Mouse (Mus musculus) ES-Bruce4 (cell line): Measurements from ENCODE around the gene Gm26602.

ENCODE experiments used
- CTCF ChIP-seq: IDR thresholded peaks from one replicate; pipeline ENCODE4 v1.8.1; 2011; ENCODE audit warnings: low read depth, low read length
- POLR2A ChIP-seq: IDR thresholded peaks from one replicate; pipeline ENCODE4 v1.8.1; 2011; ENCODE audit warnings: low read length; ENCODE audit not compliant: insufficient read depth

DNA sequence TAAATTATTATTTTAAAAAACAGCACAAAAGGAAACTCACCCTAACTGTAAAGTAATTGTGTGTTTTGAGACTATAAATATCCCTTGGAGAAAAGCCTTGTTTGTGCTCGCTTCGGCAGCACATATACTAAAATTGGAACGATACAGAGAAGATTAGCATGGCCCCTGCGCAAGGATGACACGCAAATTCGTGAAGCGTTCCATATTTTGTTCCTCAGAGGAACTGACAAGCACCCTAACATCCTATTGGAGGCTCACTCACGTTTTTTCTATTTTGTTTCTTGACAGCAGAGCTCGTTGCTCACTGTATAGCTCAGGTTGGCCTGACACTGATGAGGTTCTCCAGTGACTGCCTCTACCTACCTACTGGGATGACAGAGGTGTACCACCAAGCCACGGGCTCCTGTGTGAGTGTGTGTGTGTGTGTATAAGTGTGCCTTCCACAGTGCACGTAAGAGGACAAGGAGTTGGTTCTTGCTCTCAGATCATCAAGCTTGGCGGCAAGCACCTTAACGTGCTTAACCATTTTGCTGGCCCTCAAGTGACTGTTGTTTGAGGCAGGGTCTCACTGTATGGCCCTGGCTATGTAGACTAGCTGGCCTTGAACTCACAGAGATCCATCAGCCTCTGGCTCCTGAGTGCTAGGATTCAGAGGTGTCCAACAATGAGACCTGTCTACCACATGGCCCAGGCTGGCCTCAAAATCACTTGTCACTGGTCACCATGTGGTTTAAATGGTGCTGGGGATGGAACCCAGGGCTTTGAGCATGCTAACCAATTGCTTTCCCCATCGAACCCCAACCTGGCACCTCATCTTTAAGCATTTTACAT lies 1.3 kb upstream of the Gm26602 start:
- no peak for TF ChIP-seq POLR2A
- TF ChIP-seq CTCF = no peak
